Mouse (Mus musculus): ENCODE results near the gene Nhlrc2. TPM values are rescaled to one million over a fixed set of nuclear protein-coding genes. Genes with fewer than 3 reads are reported as not detected.

Gene Nhlrc2
- polyA plus RNA-seq, 1 experiment from 2014 or later, result 6.0 TPM

DNA sequence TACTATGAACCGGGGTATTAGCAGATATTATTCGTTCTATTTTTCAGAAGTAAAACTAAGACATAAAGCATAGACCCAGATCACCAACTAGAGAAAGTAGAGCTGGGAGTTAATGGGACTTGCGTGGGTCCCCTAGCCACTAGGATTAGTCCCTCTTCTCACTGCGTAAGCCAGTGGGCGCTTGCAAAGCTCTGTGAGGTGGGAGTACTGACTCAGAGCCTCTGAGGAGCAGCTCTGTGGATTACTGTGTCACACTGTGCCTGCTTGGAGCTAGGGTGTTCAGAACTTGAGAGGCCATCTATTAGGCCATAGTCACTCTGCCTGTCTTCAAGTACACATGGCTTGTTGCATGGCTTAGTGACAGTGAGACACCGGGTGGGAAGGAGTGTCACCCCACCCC, 25.1 kb downstream of the Nhlrc2 start:
- WGBS, result 96% methylated on average over 6 of the region's 6 CpGs
- Histone ChIP-seq H3K9me3 (ENCODE audit: control insufficient read depth, low read length) (no peaks in the 10 kb centered on the region), H3K27me3 (replicated peaks; ENCODE audit: control insufficient read depth, insufficient read depth, low read length) (no peaks in the 10 kb centered on the region), H3K9ac (ENCODE audit: low read depth, low read length) (no peak overlapping the region), H3K36me3 (ENCODE audit: control insufficient read depth, insufficient read depth, low read length) (peaks cover 3% of the 10 kb centered on the region; the same call in 1 of the 2 replicates), H3K27ac (ENCODE audit: low read depth, low read length) (no peak overlapping the region), H3K4me2 (ENCODE audit: low read length) (no peak overlapping the region), H3K4me1 (ENCODE audit: control insufficient read depth, insufficient read depth, low read depth, low read length) (no peaks in the 10 kb centered on the region), H3K4me3 (ENCODE audit: low read length) (no peak overlapping the region)
- ATAC-seq, result no peak

DNA sequence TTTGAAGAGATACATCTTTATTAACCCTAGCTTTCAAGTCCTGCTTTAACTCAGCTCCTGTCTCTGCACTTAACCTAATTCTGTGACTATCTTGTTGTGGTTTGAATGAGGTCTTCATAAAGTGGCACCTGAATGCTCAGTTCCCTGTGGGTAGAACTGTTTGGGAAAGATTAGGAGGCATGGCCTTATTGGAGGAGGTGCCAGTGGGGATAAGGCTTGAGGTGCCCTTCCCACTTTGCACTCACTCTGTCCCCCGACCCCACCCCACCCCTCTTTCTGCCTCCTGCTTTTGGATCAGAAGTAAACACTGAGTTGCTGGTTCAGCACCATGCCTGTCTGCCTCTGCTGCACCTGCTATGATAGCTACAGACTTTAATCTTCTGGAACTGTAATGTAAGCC, 29.7 kb downstream of the Nhlrc2 start:
- no peak for ATAC-seq
- Histone ChIP-seq H3K9me3 (ENCODE audit: control insufficient read depth, low read length) (no peaks in the 10 kb centered on the region), H3K4me1 (ENCODE audit: control insufficient read depth, insufficient read depth, low read depth, low read length) (no peaks in the 10 kb centered on the region), H3K36me3 (ENCODE audit: control insufficient read depth, insufficient read depth, low read length) (no peaks in the 10 kb centered on the region; the same call in 1 of the 2 replicates), H3K27me3 (replicated peaks; ENCODE audit: control insufficient read depth, insufficient read depth, low read length) (no peaks in the 10 kb centered on the region), H3K27ac (ENCODE audit: low read depth, low read length) (no peak overlapping the region), H3K4me3 (ENCODE audit: low read length) (no peak overlapping the region), H3K9ac (ENCODE audit: low read depth, low read length) (no peak overlapping the region), H3K4me2 (ENCODE audit: low read length) (no peak overlapping the region)
- WGBS, result 100% methylated on average over 1 of the region's 1 CpGs

- H3K4me2 ChIP-seq (ENCODE audit: low read length), result no peak overlapping the region
- no peaks in the 10 kb centered on the region for H3K9me3 ChIP-seq (ENCODE audit: control insufficient read depth, low read length)
- whole genome bisulfite sequencing, result 89% methylated on average over 5 of the region's 5 CpGs
- no peaks in the 10 kb centered on the region for H3K27me3 ChIP-seq (replicated peaks; ENCODE audit: control insufficient read depth, insufficient read depth, low read length)
- H3K9ac ChIP-seq (ENCODE audit: low read depth, low read length), result no peak overlapping the region
- H3K36me3 ChIP-seq (ENCODE audit: control insufficient read depth, insufficient read depth, low read length), result no peaks in the 10 kb centered on the region; the same call in 1 of the 2 replicates
- no peak overlapping the region for H3K4me3 ChIP-seq (ENCODE audit: low read length)
- H3K27ac ChIP-seq (ENCODE audit: low read depth, low read length), result no peak overlapping the region
- ATAC-seq, result no peak
- no peaks in the 10 kb centered on the region; the same call in 1 of the 2 replicates for H3K4me1 ChIP-seq (ENCODE audit: control insufficient read depth, insufficient read depth, low read depth, low read length)
These were observed 33.9 kb downstream of the Nhlrc2 start for GRCm38 (mm10) chr19:56581981-56582380.

- Histone ChIP-seq H3K27me3 (replicated peaks; ENCODE audit: control insufficient read depth, insufficient read depth, low read length) (no peaks in the 10 kb centered on the region), H3K4me1 (ENCODE audit: control insufficient read depth, insufficient read depth, low read depth, low read length) (no peaks in the 10 kb centered on the region; the same call in 1 of the 2 replicates), H3K4me2 (ENCODE audit: low read length) (no peak overlapping the region), H3K9me3 (ENCODE audit: control insufficient read depth, low read length) (no peaks in the 10 kb centered on the region), H3K4me3 (ENCODE audit: low read length) (no peak overlapping the region), H3K36me3 (ENCODE audit: control insufficient read depth, insufficient read depth, low read length) (peaks cover 6% of the 10 kb centered on the region), H3K27ac (ENCODE audit: low read depth, low read length) (no peak overlapping the region), H3K9ac (ENCODE audit: low read depth, low read length) (no peak overlapping the region)
- no peak for ATAC-seq
- WGBS, result 78% methylated on average over 5 of the region's 5 CpGs
These were observed 35.7 kb downstream of the Nhlrc2 start for GRCm38 (mm10) chr19:56583785-56584184.

DNA sequence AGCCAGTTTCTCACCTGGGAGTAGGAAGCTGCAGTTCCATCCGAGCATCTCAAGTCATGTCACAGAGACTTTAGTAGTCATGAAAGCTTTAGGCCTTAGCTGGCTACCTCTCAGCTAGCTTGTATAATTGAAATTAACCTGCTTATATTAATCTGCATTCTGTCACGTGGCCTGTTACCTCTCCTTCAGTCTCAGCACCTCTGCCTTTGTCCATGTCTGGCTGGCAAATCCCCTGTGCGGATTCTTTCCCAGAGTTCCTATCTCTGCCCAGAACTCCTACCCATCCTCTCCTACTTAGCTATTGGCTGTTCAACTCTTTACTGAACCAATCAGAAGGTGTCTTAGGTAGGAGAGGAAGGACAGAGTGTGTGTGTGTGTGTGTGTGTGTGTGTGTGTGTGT, 36.2 kb downstream of the Nhlrc2 start:
- Histone ChIP-seq H3K9me3 (ENCODE audit: control insufficient read depth, low read length) (no peaks in the 10 kb centered on the region), H3K27me3 (replicated peaks; ENCODE audit: control insufficient read depth, insufficient read depth, low read length) (no peaks in the 10 kb centered on the region), H3K4me2 (ENCODE audit: low read length) (no peak overlapping the region), H3K4me3 (ENCODE audit: low read length) (no peak overlapping the region), H3K9ac (ENCODE audit: low read depth, low read length) (no peak overlapping the region), H3K27ac (ENCODE audit: low read depth, low read length) (no peak overlapping the region), H3K4me1 (ENCODE audit: control insufficient read depth, insufficient read depth, low read depth, low read length) (no peaks in the 10 kb centered on the region; the same call in 1 of the 2 replicates), H3K36me3 (ENCODE audit: control insufficient read depth, insufficient read depth, low read length) (peaks cover 9% of the 10 kb centered on the region)
- ATAC-seq, result no peak
- WGBS, result 78% methylated on average over 3 of the region's 3 CpGs

- no peak overlapping the region for H3K27ac ChIP-seq (ENCODE audit: low read depth, low read length)
- no peak overlapping the region for H3K4me2 ChIP-seq (ENCODE audit: low read length)
- H3K27me3 ChIP-seq (replicated peaks; ENCODE audit: control insufficient read depth, insufficient read depth, low read length), result no peaks in the 10 kb centered on the region
- H3K4me1 ChIP-seq (ENCODE audit: control insufficient read depth, insufficient read depth, low read depth, low read length), result no peaks in the 10 kb centered on the region; the same call in 1 of the 2 replicates
- H3K9ac ChIP-seq (ENCODE audit: low read depth, low read length), result no peak overlapping the region
- WGBS, result 83% methylated on average over 8 of the region's 8 CpGs
- H3K36me3 ChIP-seq (ENCODE audit: control insufficient read depth, insufficient read depth, low read length), result peaks cover 9% of the 10 kb centered on the region
- no peak overlapping the region for H3K4me3 ChIP-seq (ENCODE audit: low read length)
- H3K9me3 ChIP-seq (ENCODE audit: control insufficient read depth, low read length), result no peaks in the 10 kb centered on the region
- no peak for ATAC-seq
These were observed 38.3 kb downstream of the Nhlrc2 start for GRCm38 (mm10) chr19:56586320-56586719.

DNA sequence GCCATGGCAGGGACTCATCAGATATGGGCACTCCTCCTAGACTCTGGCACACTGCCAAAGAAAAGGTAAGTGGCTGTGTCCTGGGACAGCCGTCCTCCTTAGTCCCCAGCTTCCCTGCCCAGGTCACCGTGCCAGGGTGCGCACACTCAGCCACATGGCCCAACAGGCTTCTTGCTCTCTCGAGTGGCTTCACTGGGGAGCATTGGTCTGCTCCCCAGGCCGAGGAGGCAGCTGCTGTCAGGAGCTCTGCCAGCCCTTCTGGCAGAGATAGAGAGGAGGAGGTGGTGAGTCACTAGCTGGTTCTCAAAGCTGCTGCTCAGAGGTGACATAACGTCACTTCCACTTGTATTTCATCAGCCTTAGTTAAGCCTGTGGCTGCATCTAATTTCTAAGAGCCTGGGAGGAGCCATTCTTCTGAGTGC, 40.2 kb downstream of the Nhlrc2 start:
- Histone ChIP-seq H3K9ac (ENCODE audit: low read depth, low read length) (no peak overlapping the region), H3K9me3 (ENCODE audit: control insufficient read depth, low read length) (no peaks in the 10 kb centered on the region), H3K27ac (ENCODE audit: low read depth, low read length) (no peak overlapping the region), H3K4me1 (ENCODE audit: control insufficient read depth, insufficient read depth, low read depth, low read length) (no peaks in the 10 kb centered on the region; the same call in 1 of the 2 replicates), H3K27me3 (replicated peaks; ENCODE audit: control insufficient read depth, insufficient read depth, low read length) (no peaks in the 10 kb centered on the region), H3K4me3 (ENCODE audit: low read length) (no peak overlapping the region), H3K4me2 (ENCODE audit: low read length) (no peak overlapping the region), H3K36me3 (ENCODE audit: control insufficient read depth, insufficient read depth, low read length) (peaks cover 22% of the 10 kb centered on the region)
- no peak for ATAC-seq
- 68% methylated on average over 6 of the region's 6 CpGs for WGBS

DNA sequence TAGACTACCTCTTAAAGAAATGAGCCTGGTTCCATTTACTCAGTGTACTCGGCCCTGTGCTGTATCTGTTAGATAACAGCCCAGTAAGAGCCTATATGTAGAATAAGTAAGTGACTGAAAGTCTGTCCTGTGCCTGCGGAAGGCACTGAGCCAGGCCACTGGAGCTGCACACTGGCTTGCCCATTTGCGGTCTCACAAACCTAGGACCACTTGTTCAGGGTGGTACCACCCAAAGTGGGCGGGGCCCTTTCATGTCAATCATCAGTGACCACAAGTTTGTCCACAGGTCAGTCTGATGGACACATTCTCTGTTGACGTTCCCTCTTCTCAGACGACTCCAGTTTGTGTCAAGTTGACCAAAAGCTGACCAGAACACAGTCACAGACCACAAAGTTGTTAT, 40.9 kb downstream of the Nhlrc2 start:
- Histone ChIP-seq H3K27me3 (replicated peaks; ENCODE audit: control insufficient read depth, insufficient read depth, low read length) (no peaks in the 10 kb centered on the region), H3K27ac (ENCODE audit: low read depth, low read length) (no peak overlapping the region), H3K36me3 (ENCODE audit: control insufficient read depth, insufficient read depth, low read length) (peaks cover 24% of the 10 kb centered on the region), H3K4me3 (ENCODE audit: low read length) (no peak overlapping the region), H3K9me3 (ENCODE audit: control insufficient read depth, low read length) (no peaks in the 10 kb centered on the region), H3K4me1 (ENCODE audit: control insufficient read depth, insufficient read depth, low read depth, low read length) (no peaks in the 10 kb centered on the region; the same call in 1 of the 2 replicates), H3K9ac (ENCODE audit: low read depth, low read length) (no peak overlapping the region), H3K4me2 (ENCODE audit: low read length) (no peak overlapping the region)
- WGBS, result 91% methylated on average over 6 of the region's 6 CpGs
- ATAC-seq, result no peak

GRCm38 (mm10) chr19:56589455-56589854, 41.4 kb downstream of the Nhlrc2 start:
- Histone ChIP-seq H3K4me1 (ENCODE audit: control insufficient read depth, insufficient read depth, low read depth, low read length) (no peaks in the 10 kb centered on the region; the same call in 1 of the 2 replicates), H3K36me3 (ENCODE audit: control insufficient read depth, insufficient read depth, low read length) (peaks cover 24% of the 10 kb centered on the region), H3K9me3 (ENCODE audit: control insufficient read depth, low read length) (no peaks in the 10 kb centered on the region), H3K4me3 (ENCODE audit: low read length) (no peak overlapping the region), H3K27me3 (replicated peaks; ENCODE audit: control insufficient read depth, insufficient read depth, low read length) (no peaks in the 10 kb centered on the region), H3K4me2 (ENCODE audit: low read length) (no peak overlapping the region), H3K9ac (ENCODE audit: low read depth, low read length) (no peak overlapping the region), H3K27ac (ENCODE audit: low read depth, low read length) (no peak overlapping the region)
- ATAC-seq, result no peak
- 94% methylated on average over 5 of the region's 5 CpGs for WGBS

- Histone ChIP-seq H3K4me3 (ENCODE audit: low read length) (no peak overlapping the region), H3K4me1 (ENCODE audit: control insufficient read depth, insufficient read depth, low read depth, low read length) (no peaks in the 10 kb centered on the region; the same call in 1 of the 2 replicates), H3K9ac (ENCODE audit: low read depth, low read length) (no peak overlapping the region), H3K27ac (ENCODE audit: low read depth, low read length) (no peak overlapping the region), H3K27me3 (replicated peaks; ENCODE audit: control insufficient read depth, insufficient read depth, low read length) (no peaks in the 10 kb centered on the region), H3K36me3 (ENCODE audit: control insufficient read depth, insufficient read depth, low read length) (peaks cover 31% of the 10 kb centered on the region), H3K9me3 (ENCODE audit: control insufficient read depth, low read length) (no peaks in the 10 kb centered on the region), H3K4me2 (ENCODE audit: low read length) (no peak overlapping the region)
- 89% methylated on average over 3 of the region's 3 CpGs for WGBS
- ATAC-seq, result no peak
These were observed 42.2 kb downstream of the Nhlrc2 start for GRCm38 (mm10) chr19:56590250-56590649.
